Mouse (Mus musculus) bone marrow macrophage, adult 2 months (primary cell): ENCODE results near the gene Vps13d.

ENCODE experiments used
- CTCF ChIP-seq: IDR thresholded peaks from 2 replicates; pipeline ENCODE4 v1.5.1; 2012; ENCODE audit warnings: low read depth, mild to moderate bottlenecking, low read length, moderate library complexity
- POLR2A ChIP-seq: IDR thresholded peaks from 2 replicates; pipeline ENCODE4 v1.6.1; 2012; ENCODE audit warnings: mild to moderate bottlenecking, low read depth, low read length, borderline replicate concordance

GRCm38 (mm10) chr4:145047964-145048363 is 146.8 kb downstream of the Vps13d start:
- TF ChIP-seq CTCF, result no peak
- TF ChIP-seq POLR2A, result no peak
